Mouse (Mus musculus): ENCODE measurements around the gene Srsf10.
A peak's percentile ranks its signal among the peaks of the same experiment; 100 is the strongest.

DNA sequence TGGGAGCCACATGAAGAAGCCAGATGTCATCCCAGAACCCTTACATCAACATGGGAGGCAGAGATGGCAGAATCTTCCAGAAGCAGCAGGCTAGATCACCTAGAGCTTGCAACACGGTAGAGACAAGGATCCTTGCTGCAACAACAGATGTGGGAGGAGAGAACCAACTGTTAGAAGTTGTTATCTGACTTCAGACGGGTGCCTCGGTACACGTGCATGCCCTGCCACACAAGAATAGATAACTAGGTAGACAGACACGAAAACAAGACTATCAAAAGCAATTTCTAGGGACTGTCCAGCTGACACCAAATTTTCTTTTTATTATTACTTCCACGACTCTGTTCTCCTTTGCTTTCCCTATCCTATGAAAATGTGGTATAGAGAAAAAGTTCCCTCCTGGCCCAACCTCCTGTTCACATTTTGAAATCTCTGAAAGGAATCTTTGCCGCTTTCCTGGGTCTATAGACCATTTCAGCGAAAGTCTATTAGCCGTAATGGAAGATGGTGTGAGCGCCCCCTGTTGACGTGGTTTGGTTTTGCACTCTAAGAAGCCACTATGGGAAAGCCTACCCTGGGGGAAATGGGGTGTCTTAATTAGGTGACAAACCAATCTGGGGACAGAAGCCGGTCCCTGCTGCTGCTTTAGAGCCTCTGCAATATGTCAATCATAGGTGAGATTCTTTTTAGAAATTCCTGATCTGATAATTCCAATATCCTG lies 38.5 kb upstream of the Srsf10 start:
- TF ChIP-seq TAL1 (conservative IDR thresholded peaks at IDR 0.05; ENCODE audit: low read depth, low read length) (no peak), CTCF (IDR thresholded peaks at IDR 0.05; ENCODE audit: low read depth, low read length) (peak; percentile 62), GATA2 (IDR thresholded peaks at IDR 0.05; ENCODE audit: borderline replicate concordance, low read depth, low read length) (no peak)
